Mouse (Mus musculus) sigmoid colon, adult 10 weeks (tissue): ENCODE results near the gene Ltc4s. TPM values are rescaled to one million over a fixed set of nuclear protein-coding genes. Genes with fewer than 3 reads are reported as not detected.

Experiments
- polyA plus RNA-seq: library from polyadenylated mRNA; stranded (reverse); fragments of 350-450 nt; fragmentation: Illumina TruSeq; extraction: RNeasy Lipid Tissue Mini Kit (QIAGEN cat#74804); gene quantifications from one replicate; pipeline ENCODE4 v1.2.3, GENCODE M21; 2014; ENCODE audit warnings: low read depth, low replicate concordance

Ltc4s gene
- not detected for polyA plus RNA-seq

DNA sequence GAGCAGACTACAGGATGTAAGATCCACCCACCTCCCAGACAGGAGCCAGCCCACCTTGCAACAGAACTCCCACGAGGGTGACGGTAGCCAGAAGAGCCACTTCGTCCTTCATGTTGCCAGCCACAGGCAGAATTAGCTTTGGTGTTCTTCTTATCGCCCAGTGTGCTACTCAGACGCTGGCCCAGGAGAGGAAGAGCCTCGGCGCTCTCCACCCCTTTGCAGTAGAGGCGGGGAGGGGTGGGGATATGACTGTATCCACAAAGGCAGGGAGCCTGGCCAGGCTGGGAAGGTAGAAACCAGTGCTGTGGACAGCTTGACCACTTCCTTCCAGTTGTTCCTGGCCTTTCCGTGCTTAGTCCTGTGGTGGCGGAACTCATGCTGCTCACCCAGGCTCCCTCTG lies at the start of gene Ltc4s:
Gene Ltc4s, minus strand, starts transcription at position 293 of the 400 bp plus-strand sequence.

DNA sequence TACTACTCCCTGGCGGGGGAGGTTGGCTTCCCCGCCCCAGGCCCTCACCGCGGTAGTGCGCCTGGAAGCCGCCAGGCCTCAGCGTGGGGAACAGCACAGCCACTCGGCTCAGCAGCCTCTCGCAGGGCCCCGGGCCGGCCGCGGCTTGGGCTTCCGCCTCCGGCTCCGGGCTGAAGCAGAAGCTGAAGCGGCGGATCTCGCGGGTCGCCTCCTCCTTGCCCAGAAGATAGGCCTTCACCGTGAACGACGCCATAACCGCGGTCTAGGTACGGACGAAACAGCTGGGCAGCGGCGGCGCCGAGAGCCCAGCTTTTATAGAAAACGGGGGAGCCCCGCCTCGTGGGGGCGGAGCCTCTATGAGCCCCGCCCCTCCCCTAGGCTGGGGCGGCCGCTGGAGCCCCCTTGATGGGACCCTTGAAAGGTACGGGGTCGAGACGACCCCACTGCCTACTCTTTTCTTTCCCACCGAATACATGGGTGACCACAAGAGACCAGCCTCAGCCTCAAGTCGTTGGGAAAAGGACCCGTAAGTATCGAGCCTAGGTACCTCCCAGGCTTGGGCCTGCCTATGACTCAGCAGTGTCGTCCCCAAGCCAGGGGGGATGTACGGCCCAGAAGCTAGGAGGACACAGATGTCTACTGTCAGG lies 27.8 kb downstream of the Ltc4s start, which contains the start of the genes Sqstm1 and Mgat4b:
Gene Sqstm1, minus strand, starts transcription at position 323 of the 647 bp plus-strand sequence.
Gene Mgat4b, plus strand, starts transcription at position 386 of the 647 bp plus-strand sequence.

Other genes starting within 250 kb of the Ltc4s start
- 186 TPM for gene Rnf130, start 213.3 kb downstream of the Ltc4s start, polyA plus RNA-seq
- 4.3 TPM for gene Tbc1d9b, start 107.2 kb downstream of the Ltc4s start, polyA plus RNA-seq
- gene Mrnip, start 64.2 kb downstream of the Ltc4s start, polyA plus RNA-seq, result not detected
- gene Sqstm1, start 27.8 kb downstream of the Ltc4s start, polyA plus RNA-seq, result 237 TPM
- gene Mgat4b, start 27.7 kb downstream of the Ltc4s start, polyA plus RNA-seq, result 9.8 TPM
- 8.5 TPM for gene Maml1, start 53.7 kb upstream of the Ltc4s start, polyA plus RNA-seq
- gene Canx, start 87.1 kb upstream of the Ltc4s start, polyA plus RNA-seq, result 524 TPM
- not detected for gene Cby3, start 115.8 kb upstream of the Ltc4s start, polyA plus RNA-seq
- gene Hnrnph1, start 138.4 kb upstream of the Ltc4s start, polyA plus RNA-seq, result 1,214 TPM
- gene Rufy1, start 192.5 kb upstream of the Ltc4s start, polyA plus RNA-seq, result 34.1 TPM